Mouse (Mus musculus) liver, adult (tissue): Measurements from ENCODE around the gene Grcc10.

ENCODE experiments used
- GATA4 ChIP-seq: IDR thresholded peaks from 2 replicates; pipeline ENCODE4 v1.6.1; 2014; ENCODE audit warnings: mild to moderate bottlenecking, low read length; ENCODE audit not compliant: insufficient replicate concordance

Grcc10 gene

GRCm38 (mm10) chr6:124743647-124744046 is 2.5 kb upstream of the Grcc10 start:
- TF ChIP-seq GATA4: no peak

GRCm38 (mm10) chr6:124742839-124743514 is 1.8 kb upstream of the Grcc10 start:
- no peak for TF ChIP-seq GATA4

GRCm38 (mm10) chr6:124741842-124742241 is 668 bp upstream of the Grcc10 start:
- TF ChIP-seq GATA4: no peak

GRCm38 (mm10) chr6:124740211-124740887 is 825 bp downstream of the Grcc10 start:
- no peak for TF ChIP-seq GATA4

GRCm38 (mm10) chr6:124739231-124739796 is 1.9 kb downstream of the Grcc10 start:
- TF ChIP-seq GATA4: no peak

GRCm38 (mm10) chr6:124738511-124739023 is 2.6 kb downstream of the Grcc10 start, which contains the start of gene Ptpn6:
Gene Ptpn6, minus strand, starts transcription at chr6:124738714.
- no peak for TF ChIP-seq GATA4

GRCm38 (mm10) chr6:124737040-124737439 is 4.1 kb downstream of the Grcc10 start:
- no peak for TF ChIP-seq GATA4

GRCm38 (mm10) chr6:124734417-124734816 is 6.8 kb downstream of the Grcc10 start:
- TF ChIP-seq GATA4: no peak

- TF ChIP-seq GATA4: no peak
Measured at GRCm38 (mm10) chr6:124732476-124733370, 8.5 kb downstream of the Grcc10 start.

GRCm38 (mm10) chr6:124731038-124731437 is 10.1 kb downstream of the Grcc10 start:
- TF ChIP-seq GATA4: no peak

GRCm38 (mm10) chr6:124729850-124730705 is 11.1 kb downstream of the Grcc10 start:
- no peak for TF ChIP-seq GATA4

GRCm38 (mm10) chr6:124728621-124729020 is 12.6 kb downstream of the Grcc10 start:
- TF ChIP-seq GATA4: no peak

- TF ChIP-seq GATA4: no peak
Measured at GRCm38 (mm10) chr6:124724472-124724871, 16.7 kb downstream of the Grcc10 start.

- no peak for TF ChIP-seq GATA4
Measured at GRCm38 (mm10) chr6:124723541-124723940, 17.6 kb downstream of the Grcc10 start.
